Mouse (Mus musculus): ENCODE results near the gene Ypel5.

DNA sequence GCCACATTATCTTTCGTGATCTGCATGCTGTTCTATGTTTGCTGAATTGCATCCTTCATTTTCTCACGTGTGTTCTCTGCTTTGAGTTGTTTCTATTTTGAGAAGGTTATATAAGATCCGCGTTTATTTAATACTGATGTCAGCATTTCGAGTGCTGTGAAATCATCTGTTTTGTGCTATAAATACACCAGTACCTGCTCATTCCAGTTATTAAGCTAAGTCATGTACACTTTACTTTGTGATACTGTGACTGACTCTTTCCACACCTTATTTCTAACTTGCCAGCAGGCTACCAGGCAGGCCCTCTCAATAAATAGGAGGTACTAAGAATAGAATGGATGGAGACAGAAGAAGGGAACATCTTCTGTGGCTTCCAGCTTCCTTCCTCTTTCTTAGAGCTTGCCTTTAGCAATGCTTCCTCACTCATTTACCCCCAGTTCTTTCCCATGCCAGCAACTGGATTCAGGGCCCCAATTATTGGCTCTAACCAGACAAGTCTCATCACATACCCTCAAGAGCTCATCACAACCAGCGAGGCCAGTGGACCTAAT, 48.3 kb upstream of the Ypel5 start:
- no peak for TF ChIP-seq CTCF (IDR thresholded peaks at IDR 0.05; ENCODE audit: control insufficient read depth, insufficient read depth, low read length)
- no peak for TF ChIP-seq POLR2A (IDR thresholded peaks at IDR 0.05; ENCODE audit: borderline replicate concordance, control insufficient read depth, low read depth, low read length)

Measured in bone marrow, adult 2 months (tissue).